Mouse (Mus musculus) embryonic fibroblast, embryonic 13.5 days (primary cell): ENCODE results near the gene Gm11983.

Experiments used
- CTCF ChIP-seq: IDR thresholded peaks from 2 replicates; pipeline ENCODE4 v1.5.1; 2011; ENCODE audit warnings: mild to moderate bottlenecking, control low read depth, low read length, moderate library complexity, borderline replicate concordance; ENCODE audit not compliant: insufficient read depth
- POLR2A ChIP-seq: IDR thresholded peaks from 2 replicates; pipeline ENCODE4 v1.6.1; 2011; ENCODE audit warnings: low read depth, mild to moderate bottlenecking, control low read depth, low read length, moderate library complexity

DNA sequence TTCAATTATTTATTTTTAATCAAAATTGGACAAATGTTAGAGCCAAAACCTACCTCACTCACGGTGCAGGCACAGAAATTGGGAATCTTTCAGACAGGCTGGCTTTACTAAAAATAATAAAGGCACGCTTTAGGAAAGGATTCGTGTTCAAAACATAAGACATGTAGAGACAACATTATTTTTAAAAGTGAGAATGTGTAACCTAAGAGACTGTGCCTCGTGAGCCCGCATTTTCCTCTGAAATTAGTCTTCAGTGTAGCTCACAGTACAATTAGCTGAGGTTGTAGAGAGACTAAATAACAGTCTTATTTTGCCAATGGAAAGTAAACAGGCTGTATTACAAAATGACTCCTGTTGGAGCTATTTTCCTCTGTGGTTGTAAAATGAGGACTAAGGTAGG is 4.7 kb upstream of the Gm11983 start:
- TF ChIP-seq POLR2A (no peak), CTCF (no peak)
